Mouse (Mus musculus) lung, postnatal 25 days (tissue): Measurements from ENCODE around the gene Pigz.
A peak's percentile ranks its signal among the peaks of the same experiment; 100 is the strongest.
"Not testable (repeated sequence)": the region's sequence is repeated elsewhere in the genome, so short reads cannot be mapped to it uniquely, and the experiment has no call there.

Source experiments
- DNase-seq: peaks from one replicate; pipeline ENCODE4 v3.0.0; 2022; ENCODE audit warnings: low spot score

Pigz gene

DNA sequence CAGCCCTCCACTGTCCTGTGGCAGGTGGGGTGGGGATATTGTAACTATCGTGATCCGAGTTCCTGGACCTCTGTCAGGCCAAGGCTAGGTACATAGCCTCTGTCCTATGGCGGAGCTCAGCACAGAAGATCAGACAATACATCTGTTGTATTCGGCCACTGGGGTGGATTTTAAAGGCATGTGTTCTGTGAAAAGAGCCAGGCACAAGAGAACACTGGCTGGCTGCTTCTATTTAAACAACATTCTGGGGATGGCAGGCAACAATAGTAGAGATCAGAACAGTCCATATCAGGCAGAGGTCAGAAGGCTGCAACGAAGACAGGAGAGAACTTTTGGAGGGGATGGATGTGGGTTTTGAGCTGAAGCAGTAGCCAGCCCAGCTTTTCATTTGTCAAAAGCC, 1.4 kb upstream of the Pigz start:
- DNase-seq, result no peak

DNA sequence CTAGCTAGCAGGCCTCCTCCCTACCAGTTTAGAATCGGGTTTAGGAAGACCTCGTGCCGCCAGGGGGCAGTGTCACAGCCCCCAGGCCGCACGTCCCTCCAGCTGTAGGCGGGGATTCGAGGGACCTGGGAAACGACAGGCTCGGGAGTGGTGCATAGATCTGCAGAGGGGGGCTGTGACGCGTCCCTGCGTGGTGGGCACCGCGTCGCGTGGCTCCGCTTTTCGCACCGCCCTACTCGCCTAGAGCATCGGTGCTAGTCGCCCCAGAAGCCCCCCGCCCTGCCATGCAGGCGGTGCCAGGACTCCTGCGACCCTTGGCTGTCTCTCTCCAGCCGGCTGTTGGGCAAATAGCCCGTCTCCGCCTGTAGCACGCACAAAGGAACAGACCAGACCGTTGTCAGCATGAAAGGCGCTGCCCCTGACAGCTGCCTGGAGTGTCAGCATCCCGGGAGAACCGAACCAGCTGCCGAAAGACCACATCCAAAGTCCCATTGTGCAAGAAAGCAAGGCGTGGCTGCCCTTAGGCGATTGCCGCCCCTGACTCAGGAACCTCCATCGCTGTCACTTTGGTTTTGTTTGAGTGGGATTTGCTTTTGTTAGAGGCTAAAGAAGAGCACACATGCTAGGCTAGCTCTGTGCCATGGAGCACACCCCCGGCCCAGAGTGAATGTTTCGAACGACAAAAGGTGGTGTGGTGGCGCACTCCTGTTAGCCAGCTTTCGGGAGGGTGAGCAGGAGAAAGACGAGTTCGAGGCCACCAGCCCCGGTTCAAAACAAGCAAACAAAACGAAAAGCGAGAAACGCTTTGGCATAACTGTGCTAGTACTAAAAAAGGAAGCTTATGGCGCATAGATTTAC, 582 bp upstream of the Pigz start:
- DNase-seq, result peak; percentile 86

DNA sequence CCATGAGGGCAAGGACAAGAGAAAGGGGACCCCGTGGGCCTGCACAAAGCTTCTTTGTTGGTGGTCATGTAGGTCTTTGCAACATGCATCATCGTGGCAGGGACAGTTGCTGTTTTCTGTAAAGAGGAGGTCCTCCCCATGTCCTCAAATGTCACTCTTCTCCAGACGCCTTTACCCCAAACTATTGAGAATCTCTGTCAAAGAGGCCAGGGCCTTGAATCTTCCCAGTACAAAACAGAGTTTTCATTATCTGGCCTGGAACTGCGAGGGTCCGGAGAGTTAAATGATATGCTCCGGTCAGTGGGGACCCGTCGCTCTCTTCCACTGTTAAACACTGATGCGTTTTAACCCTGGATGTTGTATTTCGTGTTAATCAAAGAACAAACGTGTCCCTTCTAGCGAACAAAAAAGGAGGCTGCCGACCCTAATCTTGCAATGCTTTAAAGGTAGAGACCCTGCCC, 929 bp downstream of the Pigz start:
- DNase-seq, result no peak

DNA sequence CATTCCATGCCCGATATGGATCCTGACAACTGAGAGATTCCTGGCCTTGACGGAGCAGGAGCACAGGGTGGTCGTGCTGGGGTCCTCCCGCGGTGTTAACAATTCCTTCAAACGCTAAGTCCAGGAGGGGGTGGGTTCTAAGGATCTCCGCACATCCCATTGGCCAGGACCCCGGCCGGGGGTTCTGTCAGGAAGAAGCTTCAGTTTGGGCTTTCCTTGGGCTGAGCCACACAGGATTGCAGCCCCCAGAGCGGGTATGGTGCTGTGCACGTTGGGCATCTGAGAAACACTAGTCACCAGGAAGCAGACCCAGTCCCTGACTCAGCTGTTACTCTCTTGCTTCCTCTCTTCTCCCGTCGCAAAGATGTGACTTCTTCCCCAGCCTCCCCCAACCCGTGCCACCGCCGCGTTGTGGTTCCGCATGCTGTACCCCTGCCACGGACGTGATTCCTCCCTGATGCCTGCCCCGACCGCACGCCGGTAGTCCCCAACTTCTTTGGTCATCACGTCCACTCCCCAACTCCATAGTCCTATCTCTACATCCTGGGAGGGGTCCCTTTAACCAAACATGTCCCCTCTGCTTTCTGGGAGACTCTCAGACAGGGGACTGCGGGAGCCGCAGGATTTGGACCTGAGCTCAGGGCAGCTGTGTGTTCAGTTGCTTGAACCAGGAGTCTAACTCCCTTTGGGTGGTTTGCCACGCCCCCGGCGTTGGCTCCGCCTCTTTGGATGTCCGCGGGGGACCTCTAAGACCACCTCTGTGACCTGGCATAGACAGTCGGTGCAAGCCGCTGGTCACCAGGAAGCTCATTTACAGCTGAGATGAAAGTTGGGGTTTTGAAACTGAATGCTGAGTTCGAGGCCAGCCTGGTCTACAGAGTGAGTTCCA, 1.7 kb downstream of the Pigz start:
- DNase-seq, result no peak

DNA sequence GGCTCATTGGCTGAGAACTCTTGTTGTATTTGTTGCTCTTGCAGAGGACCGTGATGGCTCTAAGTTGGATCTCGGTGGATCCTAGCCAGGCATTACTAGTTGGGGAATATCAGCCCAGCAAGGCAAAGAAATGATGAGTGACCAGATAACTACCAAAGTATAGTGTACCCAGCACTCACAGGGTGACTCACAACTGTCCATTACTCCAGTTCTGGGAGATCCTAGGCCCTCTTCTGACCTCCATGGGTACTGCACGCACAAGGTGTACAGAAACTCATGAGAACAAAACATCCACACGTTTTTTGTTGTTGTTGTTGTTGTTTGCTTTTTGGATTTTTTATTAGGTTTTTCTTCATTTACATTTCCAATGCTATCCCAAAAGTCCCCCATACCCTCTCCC, 2.9 kb downstream of the Pigz start:
- DNase-seq, result no peak

DNA sequence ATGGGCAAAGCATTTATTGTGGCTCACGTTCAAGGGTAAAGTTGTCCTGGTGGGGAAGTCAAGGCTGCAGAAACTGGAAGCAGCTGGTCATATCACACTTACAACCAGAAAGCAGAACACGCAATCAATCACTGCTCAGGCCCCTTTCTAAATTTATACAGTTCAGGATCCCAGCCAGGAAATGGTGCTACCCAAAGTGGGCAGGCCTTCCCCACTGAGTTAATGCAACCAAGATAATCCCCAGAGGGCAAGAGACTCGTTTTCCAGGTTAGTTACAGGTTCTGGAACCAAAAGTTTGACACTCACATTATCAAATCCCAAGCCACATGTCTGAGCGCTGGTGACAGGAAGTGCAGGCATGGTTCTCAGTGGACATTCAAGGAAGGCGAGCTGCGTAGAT, 5.2 kb downstream of the Pigz start:
- DNase-seq, result no peak

DNA sequence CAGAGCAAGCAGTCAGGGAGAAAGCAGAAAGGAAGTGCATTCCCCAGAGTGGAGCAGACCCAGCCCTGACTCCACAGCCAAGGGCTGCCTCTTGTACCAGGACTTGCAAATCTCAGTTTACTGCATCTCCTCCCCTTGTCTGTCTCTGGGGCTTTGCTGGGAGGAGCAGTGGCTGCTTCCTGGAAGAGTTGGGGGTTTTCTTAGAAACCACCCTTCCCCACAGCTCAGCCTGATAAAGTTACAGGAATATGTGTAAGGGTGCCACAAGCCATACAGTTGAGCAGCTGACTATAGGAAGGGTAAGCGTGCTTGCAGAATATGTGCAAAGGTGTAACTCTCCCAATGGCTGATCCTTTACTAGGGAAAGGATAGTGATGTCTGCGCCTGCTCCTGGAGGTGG, 6.9 kb downstream of the Pigz start:
- DNase-seq, result no peak

DNA sequence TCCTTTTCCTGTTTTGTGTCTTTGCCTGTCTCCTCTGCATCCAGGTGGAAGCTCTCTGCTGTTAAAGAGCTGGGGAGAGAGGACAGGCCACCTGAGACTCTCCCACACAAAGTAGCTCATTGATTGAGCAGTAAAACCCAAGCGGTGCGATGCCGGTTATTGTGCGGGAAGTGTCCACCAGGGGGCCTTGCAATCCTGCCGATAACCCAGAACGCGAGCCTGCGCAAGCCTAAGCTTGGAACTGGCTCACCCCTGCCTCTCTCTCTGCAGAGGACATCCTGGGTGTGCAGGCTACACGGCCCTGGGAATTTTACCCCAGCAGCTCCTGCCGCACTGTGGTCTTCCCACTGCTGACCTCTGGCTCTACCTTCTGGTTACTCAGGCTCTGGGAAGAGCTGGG, 10.3 kb downstream of the Pigz start:
- peak; percentile 67 for DNase-seq

DNA sequence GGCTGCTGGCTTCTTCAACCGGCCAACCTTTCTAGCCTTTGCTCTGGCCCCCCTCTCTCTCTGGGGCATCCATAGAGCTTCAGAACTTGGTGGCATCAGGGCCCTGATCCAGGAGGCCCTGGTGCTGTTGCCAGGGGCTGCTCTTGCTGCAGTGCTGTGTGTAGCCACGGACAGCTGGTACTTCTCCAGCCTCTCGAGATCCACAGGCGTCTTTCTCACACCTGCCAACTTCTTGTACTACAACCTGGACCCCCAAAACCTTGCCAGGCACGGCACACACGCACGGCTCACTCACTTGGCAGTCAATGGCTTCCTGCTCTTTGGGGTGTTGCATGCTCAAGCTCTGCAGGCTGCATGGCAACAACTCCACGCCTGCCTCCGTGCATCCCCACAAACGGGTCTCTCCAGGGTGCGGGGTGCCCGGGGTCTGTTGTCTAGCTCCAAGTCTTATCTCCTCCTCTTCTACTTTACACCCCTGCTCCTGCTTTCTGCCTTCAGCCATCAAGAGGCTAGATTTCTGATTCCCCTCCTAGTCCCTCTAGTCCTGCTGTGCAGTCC, 11.1 kb downstream of the Pigz start:
- DNase-seq, result no peak

DNA sequence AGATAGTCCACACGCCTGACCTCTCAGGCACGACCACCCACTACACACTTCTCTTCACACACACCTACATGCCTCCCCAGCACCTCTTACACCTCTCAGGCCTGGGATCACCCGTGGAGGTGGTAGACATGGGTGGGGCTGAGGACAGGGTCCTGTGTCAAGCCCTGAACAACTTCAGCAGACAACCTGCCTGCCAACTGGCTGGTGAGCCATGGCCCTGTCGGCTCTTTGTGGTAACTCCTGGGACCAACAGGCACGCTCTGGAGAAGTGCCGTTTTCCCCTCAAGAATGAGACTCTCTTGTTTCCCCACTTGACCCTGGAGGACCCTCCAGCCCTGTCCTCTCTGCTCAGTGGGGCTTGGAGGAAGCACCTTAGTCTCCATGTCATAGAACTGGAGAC, 11.7 kb downstream of the Pigz start:
- DNase-seq, result no peak

DNA sequence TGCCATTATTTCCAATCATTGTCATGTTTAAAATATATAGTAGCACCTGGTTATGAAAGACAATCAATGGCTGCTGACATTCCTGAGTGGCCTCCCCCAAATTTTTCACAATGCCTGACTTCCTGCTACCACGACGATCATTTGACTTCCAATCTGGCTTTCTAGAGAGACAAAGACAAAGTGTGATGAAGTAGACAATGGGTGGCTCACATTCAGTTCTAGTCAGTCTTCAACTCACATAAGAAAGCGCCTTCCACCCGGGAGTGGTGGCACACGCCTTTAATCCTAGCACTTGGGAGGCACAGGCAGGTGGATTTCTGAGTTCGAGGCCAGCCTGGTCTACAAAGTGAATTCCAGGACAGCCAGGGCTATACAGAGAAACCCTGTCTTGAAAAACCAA, 12.3 kb downstream of the Pigz start:
- not testable (repeated sequence) for DNase-seq

DNA sequence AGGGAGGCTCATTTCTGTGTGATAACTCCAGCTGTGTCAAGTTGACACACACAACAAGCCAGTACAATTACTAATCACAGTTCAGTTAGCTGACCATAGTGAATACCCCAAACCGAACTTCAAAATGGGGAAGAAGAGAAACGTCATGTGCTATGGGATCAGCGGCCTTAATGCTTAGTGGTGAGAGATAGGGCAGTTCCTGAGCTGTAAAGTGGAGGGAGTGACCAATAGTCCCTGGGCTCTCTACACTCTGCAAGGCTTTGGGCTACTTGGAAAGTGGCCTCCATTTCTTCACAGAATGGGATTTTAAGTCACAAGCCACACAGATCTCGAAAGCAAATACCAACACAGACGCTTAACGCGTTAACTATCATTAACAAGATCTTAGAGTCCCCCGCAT, 13.7 kb downstream of the Pigz start:
- no peak for DNase-seq

DNA sequence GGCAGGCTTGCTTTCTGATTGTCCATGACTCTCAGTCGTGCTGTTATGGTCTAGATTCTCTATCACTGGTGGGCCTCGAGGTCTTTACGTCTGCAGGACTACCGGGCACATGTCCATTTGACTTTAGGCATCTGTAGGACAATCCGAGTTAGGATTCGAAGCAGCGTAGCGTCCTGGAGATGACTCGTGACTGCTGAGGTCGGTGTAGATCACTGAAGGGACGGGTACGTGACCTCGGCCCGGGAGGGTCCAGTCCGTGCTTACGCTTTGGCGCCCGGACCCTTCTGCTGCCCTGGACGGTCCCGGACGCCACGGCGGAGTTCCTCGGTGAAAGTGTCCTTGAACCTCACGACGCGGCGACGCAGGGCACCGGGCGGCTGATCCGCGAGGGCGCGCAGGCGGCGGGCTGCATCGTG, 14.3 kb downstream of the Pigz start:
- peak; percentile 2 for DNase-seq

DNA sequence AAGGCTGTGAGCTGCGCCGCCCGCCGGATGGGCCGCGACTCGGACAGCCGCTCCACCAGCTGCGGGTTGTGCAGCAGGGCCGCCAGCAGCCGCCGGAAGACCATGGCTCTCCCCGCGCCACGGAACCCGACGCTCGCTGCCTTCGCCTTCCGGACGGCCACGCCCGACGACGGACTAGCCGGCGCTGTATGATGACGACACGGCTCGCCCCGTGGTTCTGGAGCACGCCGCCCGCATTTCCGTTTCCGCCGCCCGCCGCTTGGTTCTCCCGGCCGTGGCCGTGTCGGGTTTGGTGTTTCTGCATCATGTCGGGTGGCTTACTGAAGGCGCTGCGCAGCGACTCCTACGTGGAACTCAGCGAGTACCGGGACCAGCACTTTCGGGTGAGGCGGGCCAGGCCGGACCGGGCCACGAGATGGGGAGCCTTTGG, 14.7 kb downstream of the Pigz start, which contains the start of the genes 0610012G03Rik and Ncbp2:
TSS of gene 0610012G03Rik (minus strand) at position 150 of the 430 bp plus-strand sequence.
TSS of gene Ncbp2 (plus strand) at position 169 of the 430 bp plus-strand sequence.
- DNase-seq, result peak; percentile 96

DNA sequence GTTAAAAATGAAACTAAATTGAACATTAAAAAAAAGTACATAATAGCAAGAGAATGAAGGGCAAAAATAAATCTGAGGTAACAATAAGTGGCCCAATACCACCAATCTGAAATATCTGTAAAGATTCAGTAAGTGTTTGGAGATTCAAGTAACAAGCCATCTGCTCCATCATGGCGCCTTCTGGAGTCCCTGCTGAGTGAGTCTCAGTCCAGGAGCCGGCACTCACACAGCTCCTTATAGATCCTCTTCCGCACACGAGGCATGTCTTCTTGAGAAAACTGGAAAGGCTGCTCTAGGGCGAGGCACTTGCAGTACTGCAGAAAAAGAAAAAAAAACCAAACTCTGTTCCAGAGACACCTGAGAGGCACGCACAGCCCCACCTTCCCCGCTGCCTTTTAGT, 29.6 kb downstream of the Pigz start:
- no peak for DNase-seq

DNA sequence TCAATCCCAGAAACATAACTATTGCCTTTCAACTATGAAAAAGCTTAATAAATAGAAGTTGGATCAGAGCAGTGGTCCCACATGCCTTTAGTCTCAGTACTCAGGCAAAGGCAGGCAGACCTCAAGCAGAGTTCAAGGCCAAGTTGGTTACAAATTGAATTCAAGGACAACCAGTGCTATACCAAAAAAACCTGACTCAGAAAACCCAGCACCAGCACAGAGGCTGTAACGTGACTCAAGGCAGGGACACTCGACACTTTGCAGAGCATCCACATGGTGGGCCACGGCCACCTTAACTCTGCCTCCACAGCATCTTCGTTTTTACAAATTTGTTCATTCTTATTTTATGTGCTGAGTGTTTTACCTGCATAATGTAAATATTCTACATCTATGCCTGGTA, 41.6 kb downstream of the Pigz start:
- DNase-seq, result no peak

DNA sequence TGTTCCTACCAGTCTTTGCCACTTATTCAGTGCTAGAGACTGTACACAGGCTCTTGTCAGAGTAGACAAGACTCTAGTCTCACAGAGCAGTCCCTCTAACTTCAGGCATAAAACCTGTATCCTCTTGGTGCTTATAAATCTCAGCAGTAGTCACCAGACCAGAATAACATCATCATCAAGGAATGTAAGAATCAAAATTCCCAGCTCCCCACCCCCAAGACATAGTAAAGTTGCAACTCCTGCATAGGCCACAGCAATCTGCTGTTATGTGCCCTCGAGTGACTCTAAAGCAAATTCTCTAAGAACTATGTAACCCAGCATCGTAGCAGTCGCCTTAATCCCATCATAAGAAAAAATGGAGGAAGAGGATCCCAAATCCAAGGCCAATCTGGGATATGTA, 45.9 kb downstream of the Pigz start:
- no peak for DNase-seq

DNA sequence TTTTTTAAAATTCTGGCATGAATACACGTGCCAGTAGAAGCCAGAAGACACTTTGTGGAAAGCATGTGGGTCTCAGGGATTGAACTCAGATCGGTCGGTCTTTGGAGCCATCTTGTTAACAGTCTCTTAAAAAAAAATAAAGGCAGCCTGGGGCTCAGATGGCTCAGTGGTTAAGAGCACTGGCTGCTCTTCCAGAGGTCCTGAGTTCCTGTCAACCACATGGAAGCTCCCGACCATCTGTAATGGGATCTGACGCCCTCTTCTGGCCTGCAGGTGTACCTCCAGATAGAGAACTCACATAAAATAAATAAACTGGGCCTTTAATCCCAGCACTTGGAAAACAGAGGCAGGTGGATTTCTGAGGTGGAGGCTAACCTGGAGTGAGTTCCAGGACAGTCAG, 47.3 kb downstream of the Pigz start:
- no peak for DNase-seq

DNA sequence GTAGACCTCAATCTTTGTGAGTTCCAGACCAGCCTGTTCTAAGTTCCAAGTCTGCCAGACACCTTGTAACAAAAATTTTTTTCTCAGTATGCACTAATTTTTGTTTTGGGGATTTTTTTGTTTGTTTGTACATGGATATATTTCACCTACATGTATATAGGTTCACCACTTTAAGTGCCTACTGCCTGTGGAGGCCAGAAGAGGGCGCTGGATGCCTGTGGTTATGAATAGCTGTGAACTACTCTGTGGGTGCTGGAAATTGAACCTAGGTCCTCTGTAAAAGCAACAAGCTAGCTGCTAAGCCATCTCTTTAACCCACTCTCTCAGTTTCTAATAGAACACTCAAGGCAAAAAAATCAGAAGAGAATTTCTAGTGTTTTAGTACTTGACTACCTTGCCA, 58.4 kb downstream of the Pigz start:
- no peak for DNase-seq

DNA sequence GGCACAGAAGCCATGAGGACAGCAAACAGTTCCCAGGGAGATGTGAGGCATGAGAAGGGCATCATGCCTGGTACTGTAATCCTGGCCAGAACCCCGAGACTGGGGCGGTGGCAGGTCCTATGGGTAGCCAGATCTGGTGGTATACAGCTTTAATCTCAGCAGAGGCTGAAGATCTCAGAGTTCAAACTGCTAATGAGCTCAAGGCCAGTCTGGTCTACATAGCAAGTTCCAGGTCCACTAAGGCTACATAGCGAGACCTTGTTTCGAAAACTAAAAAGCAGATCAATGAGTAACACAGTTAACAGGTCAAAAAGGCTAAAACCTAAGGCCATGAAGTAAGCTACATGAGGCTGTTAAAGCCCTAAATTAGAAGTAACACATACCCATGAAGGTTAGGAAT, 59.5 kb downstream of the Pigz start:
- no peak for DNase-seq

DNA sequence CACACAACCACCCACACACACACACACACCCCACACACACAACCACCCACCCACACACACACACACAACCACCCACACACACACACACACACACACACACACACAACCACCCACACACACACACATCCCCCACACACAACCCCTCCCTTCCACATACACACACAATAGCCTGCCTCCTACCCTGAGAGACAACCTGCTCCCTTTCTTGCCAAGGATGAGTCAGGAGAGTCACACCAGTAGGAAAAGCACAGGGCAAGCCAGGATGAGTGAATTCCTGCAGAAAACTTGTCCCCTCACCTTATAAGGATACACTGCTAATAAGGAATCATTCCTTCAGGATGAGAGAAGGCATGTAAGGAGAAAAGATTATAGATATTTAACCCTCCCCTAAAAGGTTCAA, 60.3 kb downstream of the Pigz start:
- DNase-seq, result no peak
